26 mouse cellular contexts compared by ENCODE assay signal in the genomic region with DNA sequence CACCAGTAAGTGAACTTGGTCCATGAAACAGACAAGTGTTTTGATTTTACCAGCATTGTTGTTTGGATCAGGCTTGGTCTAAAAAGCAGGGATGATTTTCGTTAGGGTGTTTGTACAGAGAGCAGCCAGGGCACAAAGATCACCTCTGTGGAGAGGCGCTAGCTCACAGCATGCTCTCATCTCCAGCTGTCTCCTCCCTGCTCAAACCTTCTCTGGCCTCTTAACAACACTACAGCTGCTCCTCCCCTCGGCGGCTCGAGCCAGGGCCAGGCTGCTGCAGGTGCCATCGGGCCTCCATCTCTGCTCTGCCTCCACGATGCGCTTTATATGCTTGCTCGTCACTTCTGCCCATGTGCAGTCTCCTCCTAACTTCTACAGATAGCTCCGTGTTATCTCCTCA. TPM values are rescaled to one million over a fixed set of nuclear protein-coding genes. Genes with fewer than 3 reads are reported as not detected.
DNase-seq lines count a peak whose midpoint lies in the region; ATAC-seq and TF ChIP-seq lines count a peak whose summit lies in the region.
"Had no signal": no experiment of that assay in that cellular context is flagged by ENCODE, and none has a peak within 500 bp of the region (broad histone marks: within the 10 kb centered on the region; RNA-seq: fewer than 3 reads in every experiment).

No protein-coding gene starts in this region.

- H3K27me3 ChIP-seq in kidney, adult 2 months (replicated peaks; ENCODE audit: control insufficient read depth, insufficient read depth, low read length): no peaks in the 10 kb centered on the region
- H3K27me3 ChIP-seq: CH12.LX; forebrain, embryonic 12.5 days; heart, embryonic 13.5 days; midbrain, embryonic 13.5 days; stomach, embryonic 15.5 days had no signal

- intact Hi-C loops in heart, postnatal 36 days (cut with DNase I): no loop called here

- 46% methylated on average over 10 of the region's 10 CpGs for WGBS in kidney, adult 2 months

- no peak overlapping the region for H3K4me3 ChIP-seq in kidney, adult 2 months (ENCODE audit: insufficient read depth, low read depth, low read length)
- H3K4me3 ChIP-seq: forebrain, embryonic 12.5 days; heart, embryonic 13.5 days; limb, embryonic 10.5 days; midbrain, embryonic 13.5 days; stomach, embryonic 15.5 days had no signal

- no peak for ATAC-seq in cerebellum, adult (ENCODE audit: insufficient number of reproducible peaks, low FRiP score, low TSS enrichment)
- ATAC-seq in erythroid progenitor cell, adult 5-6 weeks (replicated peaks; ENCODE audit: low FRiP score, poor library complexity, severe bottlenecking): 0 out of 2 replicates have a peak, but pooled peaks have one; percentile 43
- peak; percentile 20; the same call in 1 of the 2 replicates for ATAC-seq in megakaryocyte progenitor cell, adult 5-6 weeks (replicated peaks; ENCODE audit: poor library complexity)
- ATAC-seq: midbrain, embryonic 13.5 days had no signal

- peaks cover 10% of the 10 kb centered on the region for H3K4me1 ChIP-seq in kidney, adult 2 months (ENCODE audit: control insufficient read depth, insufficient read depth, low read length)

- H3K27ac ChIP-seq in kidney, adult 2 months (ENCODE audit: insufficient read depth, low read depth, low read length): no peak overlapping the region
- H3K27ac ChIP-seq: forebrain, embryonic 12.5 days; heart, embryonic 13.5 days; hindbrain, embryonic 14.5 days; limb, embryonic 10.5 days; macrophage; midbrain, embryonic 13.5 days; stomach, embryonic 15.5 days had no signal

- TF ChIP-seq POLR2A in kidney, adult 2 months (IDR thresholded peaks at IDR 0.05; ENCODE audit: low read depth, low read length): no peak

- no peak for TF ChIP-seq CTCF in kidney, adult 2 months (conservative IDR thresholded peaks at IDR 0.05; ENCODE audit: insufficient read depth, insufficient read length, low read depth, low read length)

- no peaks in the 10 kb centered on the region for H3K36me3 ChIP-seq in kidney, adult 2 months (ENCODE audit: control insufficient read depth, insufficient read depth, low read length)
- H3K36me3 ChIP-seq: forebrain, embryonic 12.5 days; stomach, embryonic 15.5 days had no signal

- peak; percentile 32 to 54 for DNase-seq in cerebellum, postnatal 10 days
- DNase-seq in kidney, adult 2 months: peak; percentile 14
- no peak for DNase-seq in kidney, postnatal 10 days
- no peak for DNase-seq in lung, postnatal 36 days
- DNase-seq in heart, postnatal 36 days: no peak
- DNase-seq: adrenal gland, postnatal 25 days; cerebellum, adult 9-10 months; kidney, adult 8-10 months; kidney, postnatal 4 days; lung, adult 2 months; spleen, adult 18-20 months; thymus, adult 2 months had no signal

RNA-seq across cellular contexts. Expression of a gene that starts 23.2 kb away (rescaled TPM):
- polyA plus RNA-seq in kidney, adult 2 months (2012; rRNA removed): 24.4 and 28.2 TPM in 2 replicates
- 10.1 and 15.9 TPM in 2 replicates for total RNA-seq in erythroid progenitor cell, adult 5-6 weeks (2015; ENCODE audit: low replicate concordance)
- total RNA-seq in erythroid progenitor cell, adult 5-6 weeks (2017; ENCODE audit: low replicate concordance): 7.1 and 9.9 TPM in 2 replicates
- 9.9 and 10.2 TPM in 2 replicates for total RNA-seq in megakaryocyte progenitor cell, adult 5-6 weeks (2015)
- total RNA-seq in megakaryocyte progenitor cell, adult 5-6 weeks (2017): 6.8 and 7.3 TPM in 2 replicates
- total RNA-seq in heart, postnatal 36 days (2021): 10 to 100 TPM; 32.7 to 34.4 TPM

RNA-seq across cellular contexts. Expression of a gene that starts 36.4 kb away (rescaled TPM):
- polyA plus RNA-seq in kidney, adult 2 months (2012; rRNA removed): not detected in 2 replicates
- not detected in 2 replicates for total RNA-seq in erythroid progenitor cell, adult 5-6 weeks (2015; ENCODE audit: low replicate concordance)
- total RNA-seq in erythroid progenitor cell, adult 5-6 weeks (2017; ENCODE audit: low replicate concordance): not detected in 2 replicates
- not detected in 2 replicates for total RNA-seq in megakaryocyte progenitor cell, adult 5-6 weeks (2015)
- not detected in 2 replicates for total RNA-seq in megakaryocyte progenitor cell, adult 5-6 weeks (2017)
- not detected for total RNA-seq in heart, postnatal 36 days (2021)
- total RNA-seq: adrenal gland, postnatal 25 days; CH12.LX; granulocyte monocyte progenitor cell, adult 5-6 weeks; left cerebral cortex, adult 18-20 months; neutrophil, adult 5-6 weeks had no signal
- polyA plus RNA-seq: forebrain, embryonic 12.5 days; heart, embryonic 13.5 days; hindbrain, embryonic 14.5 days; limb, embryonic 10.5 days; lung, adult 2 months; macrophage; midbrain, embryonic 13.5 days; stomach, embryonic 15.5 days; thymus, adult 2 months had no signal

RNA-seq across cellular contexts. Expression of a gene that starts 54.5 kb away (rescaled TPM):
- polyA plus RNA-seq in kidney, adult 2 months (2012; rRNA removed): 18.9 and 21.3 TPM in 2 replicates
- 3.6 and 5.9 TPM in 2 replicates for total RNA-seq in erythroid progenitor cell, adult 5-6 weeks (2015; ENCODE audit: low replicate concordance)
- total RNA-seq in erythroid progenitor cell, adult 5-6 weeks (2017; ENCODE audit: low replicate concordance): 19.5 and 21.2 TPM in 2 replicates
- total RNA-seq in megakaryocyte progenitor cell, adult 5-6 weeks (2015): 8.1 and 9.1 TPM in 2 replicates
- 62.1 and 62.5 TPM in 2 replicates for total RNA-seq in megakaryocyte progenitor cell, adult 5-6 weeks (2017)
- total RNA-seq in heart, postnatal 36 days (2021): 100 to 1,000 TPM; 122 to 127 TPM

Comparison
In these comparisons a context has a peak if more than half of its experiments do, and no peak if none do; other contexts are left out.
1. DNase-seq: peak in cerebellum, postnatal 10 days (2 of 2) and kidney, adult 2 months (single experiment); none in kidney, postnatal 10 days (single experiment), lung, postnatal 36 days (single experiment) and heart, postnatal 36 days (0 of 2).